Mouse (Mus musculus) megakaryocyte, embryonic 14.5 days (primary cell): ENCODE measurements around the gene Ppp4r3a.

ENCODE experiments used
- FLI1 ChIP-seq: IDR thresholded peaks from 2 replicates; pipeline ENCODE4 v1.6.1; 2012; ENCODE audit warnings: low read length, inconsistent platforms, mixed read lengths
- GATA1 ChIP-seq: IDR thresholded peaks from 3 replicates; pipeline ENCODE4 v1.6.1; 2012; ENCODE audit warnings: mixed read lengths, low read length, inconsistent platforms, borderline replicate concordance

DNA sequence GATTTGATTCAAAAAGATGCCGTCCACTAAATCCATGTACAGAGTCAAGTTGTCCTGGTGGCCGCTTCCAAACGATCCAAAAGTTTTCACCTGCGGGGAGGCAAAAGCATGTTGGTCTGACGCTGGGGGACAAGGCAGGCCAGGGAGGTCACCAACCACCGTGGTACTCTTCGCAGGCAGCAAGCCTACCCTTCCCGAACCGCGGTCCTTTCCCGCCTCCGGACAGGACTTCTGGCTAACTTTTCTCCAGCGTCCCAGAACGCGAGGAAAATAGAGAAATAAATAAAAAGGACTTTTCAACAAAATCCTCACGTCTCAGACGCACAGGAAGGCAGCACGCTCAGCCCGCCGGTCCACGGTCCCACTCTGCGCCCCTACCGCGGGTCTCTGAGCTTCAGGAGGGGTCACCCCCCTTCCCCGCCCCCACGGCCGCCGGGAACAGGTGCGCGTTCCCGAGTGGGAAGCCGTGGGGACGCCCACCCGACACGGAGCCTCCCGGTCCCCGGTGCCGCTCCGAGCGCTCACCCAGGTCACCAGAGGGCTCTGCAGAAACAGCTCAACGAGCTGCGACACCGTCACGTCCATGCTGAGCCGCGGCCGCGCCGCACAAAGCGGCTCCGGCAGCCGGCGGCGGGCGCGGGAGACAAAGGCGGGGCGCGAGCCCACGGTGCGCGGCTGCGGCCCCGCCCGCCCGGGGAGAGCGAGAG lies 55.1 kb downstream of the Ppp4r3a start:
- TF ChIP-seq GATA1 = no peak
- no peak for TF ChIP-seq FLI1
